Mouse (Mus musculus) CD4-positive helper T cell, adult 2 months (primary cell): ENCODE results near the gene Nampt.

Experiments
- DNase-seq: peaks from one replicate; pipeline ENCODE4 v3.0.0-alpha.2; 2012; ENCODE audit warnings: low read depth, missing footprints, low spot score

Gene Nampt

DNA sequence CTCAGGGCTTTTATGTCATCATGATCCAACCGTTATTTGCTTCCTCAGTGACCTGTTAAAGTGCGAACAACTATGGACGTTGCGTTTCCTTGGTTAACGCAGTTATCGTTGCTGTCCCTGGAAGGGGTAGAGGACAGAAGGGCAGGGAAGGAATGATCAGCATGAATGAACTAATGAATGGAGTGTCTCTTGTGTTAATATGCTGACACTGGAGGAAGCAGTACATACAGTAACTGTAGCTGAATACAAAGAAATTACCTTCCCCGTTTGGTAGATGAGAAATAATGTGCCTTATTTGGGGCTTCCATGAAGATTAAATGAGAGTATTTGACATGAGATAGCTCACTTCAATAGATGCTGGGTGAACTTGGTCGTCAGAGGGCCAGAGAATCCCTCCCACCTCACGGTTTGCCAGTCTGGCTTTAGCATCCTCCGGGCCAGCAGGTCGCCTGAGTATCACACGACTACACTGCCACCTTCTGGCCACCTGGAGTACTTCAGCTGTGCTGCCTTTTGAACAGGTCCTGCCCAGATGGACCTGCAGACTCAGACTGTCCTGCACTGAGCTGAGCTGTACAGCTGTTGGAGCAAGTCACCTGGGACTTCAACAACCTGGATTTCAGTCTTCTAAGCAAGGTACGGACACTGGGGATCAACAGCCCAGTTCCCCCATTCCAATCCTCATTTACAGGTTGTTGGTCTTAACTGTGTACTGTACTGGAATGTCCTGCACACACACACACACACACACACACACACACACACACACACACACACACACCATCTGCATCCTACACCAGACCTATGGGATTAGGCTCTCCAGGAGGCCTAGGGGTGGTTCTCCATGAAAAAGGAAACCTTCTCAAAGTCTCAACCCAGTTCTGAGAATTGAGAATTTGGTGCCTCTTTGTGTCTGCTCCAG is 78.1 kb downstream of the Nampt start:
- peak; percentile 76 for DNase-seq

DNA sequence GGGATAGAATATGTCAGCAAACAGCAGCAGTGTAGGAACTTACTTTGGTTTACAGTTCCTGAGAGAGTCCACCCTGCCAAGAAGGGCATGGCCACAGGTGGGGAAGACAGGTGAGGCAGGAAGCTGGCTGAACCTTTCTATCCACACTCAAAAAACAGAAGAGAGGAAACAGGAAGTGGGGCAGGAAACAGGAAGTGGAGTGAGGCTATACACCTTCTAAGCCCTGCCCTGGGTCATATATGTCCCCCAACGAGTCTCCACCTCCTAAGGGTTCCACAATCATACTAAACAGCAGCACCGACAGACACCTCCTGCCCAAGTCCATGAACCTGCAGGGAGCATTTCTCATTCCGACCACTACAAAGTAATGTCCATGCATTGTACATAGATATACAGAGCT is 81.7 kb downstream of the Nampt start:
- no peak for DNase-seq
